ENCODE assay signal across 9 mouse cellular contexts in genomic region chr5:134341321-134341720, GRCm38 (mm10). TPM values are rescaled to one million over a fixed set of nuclear protein-coding genes. Genes with fewer than 3 reads are reported as not detected.
DNase-seq lines count a peak whose midpoint lies in the region; TF ChIP-seq lines count a peak whose summit lies in the region.
"Had no signal": no experiment of that assay in that cellular context is flagged by ENCODE, and none has a peak within 500 bp of the region (broad histone marks: within the 10 kb centered on the region; RNA-seq: fewer than 3 reads in every experiment).

No protein-coding gene starts in this region.

- intact Hi-C loops in left cerebral cortex, adult 2 months (cut with DNase I), result loop anchor here (1.0 kb wide), 1 partner anchor 161 kb away; no protein-coding TSS in a partner anchor
- intact Hi-C loops in left cerebral cortex, postnatal 10 days (cut with DNase I), result loop anchor here (2.0 to 10.0 kb wide), 2 partner anchors 67 to 161 kb away; no protein-coding TSS in a partner anchor

- DNase-seq in adrenal gland, postnatal 36 days, result peak; percentile 22 to 35
- no peak for DNase-seq in adrenal gland, adult 18-20 months (ENCODE audit: low spot score in 2 of 2)
- DNase-seq in left cerebral cortex, adult 2 months (ENCODE audit: extremely low spot score in 1 of 2, low spot score in 2 of 2), result no peak
- DNase-seq in left cerebral cortex, postnatal 10 days (ENCODE audit: extremely low spot score in 1 of 2, low spot score in 2 of 2), result no peak
- DNase-seq in MN1 (ENCODE audit: low spot score), result peak; percentile 46
- DNase-seq in lung, postnatal 25 days (ENCODE audit: low spot score), result peak; percentile 19
- no peak for DNase-seq in urinary bladder, postnatal 25 days (ENCODE audit: low spot score)
- DNase-seq in ovary, postnatal 36 days (ENCODE audit: low spot score), result no peak

- peak; percentile 74 for TF ChIP-seq CTCF in left cerebral cortex, adult 2 months (IDR thresholded peaks at IDR 0.05)

- no peak overlapping the region for H3K4me3 ChIP-seq in left cerebral cortex, adult 2 months
- H3K4me3 ChIP-seq: liver, embryonic 15.5 days had no signal

- no peak overlapping the region for H3K27ac ChIP-seq in left cerebral cortex, adult 2 months
- H3K27ac ChIP-seq: liver, embryonic 15.5 days had no signal

RNA-seq across cellular contexts. Expression of gene Gtf2i, which starts 26.8 kb away (rescaled TPM):
- total RNA-seq in adrenal gland, postnatal 36 days (2021), result 100 to 1,000 TPM; 230 to 239 TPM
- 100 to 1,000 TPM; 170 to 215 TPM for total RNA-seq in adrenal gland, adult 18-20 months (2021)
- 100 to 1,000 TPM; 219 to 221 TPM for total RNA-seq in left cerebral cortex, adult 2 months (2021)
- total RNA-seq in left cerebral cortex, postnatal 10 days (2021), result 100 to 1,000 TPM; 186 to 207 TPM

Comparison
In these comparisons a context has a peak if more than half of its experiments do, and no peak if none do; other contexts are left out.
1. DNase-seq: peak in adrenal gland, postnatal 36 days (2 of 2), MN1 (single experiment) and lung, postnatal 25 days (single experiment); none in adrenal gland, adult 18-20 months (0 of 2), left cerebral cortex, adult 2 months (0 of 2), left cerebral cortex, postnatal 10 days (0 of 2), urinary bladder, postnatal 25 days (single experiment) and ovary, postnatal 36 days (single experiment).